ENCODE assay signal across 11 mouse cellular contexts in the genomic region with DNA sequence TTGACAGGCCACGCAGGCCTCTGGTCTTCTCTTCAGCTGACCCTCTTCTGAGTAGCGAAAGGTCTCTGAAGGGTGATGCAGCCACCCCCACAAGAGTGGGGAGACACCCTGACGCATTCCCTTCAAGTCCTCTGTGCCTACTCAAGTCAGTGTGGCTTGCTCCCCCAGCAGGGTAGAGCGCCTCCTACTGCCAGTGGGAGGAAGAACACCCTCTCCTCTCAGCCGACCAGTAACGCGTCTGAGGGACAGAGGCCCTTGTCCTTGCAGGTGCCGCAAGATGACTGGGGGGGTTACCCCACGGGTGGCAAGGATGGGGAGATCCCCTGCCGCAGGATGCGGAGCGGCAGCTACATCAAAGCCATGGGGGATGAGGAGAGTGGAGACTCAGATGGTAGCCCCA. TPM values are rescaled to one million over a fixed set of nuclear protein-coding genes. Genes with fewer than 3 reads are reported as not detected.
A peak's percentile ranks its signal among the peaks of the same experiment; 100 is the strongest.
DNase-seq lines count a peak whose midpoint lies in the region; ATAC-seq and TF ChIP-seq lines count a peak whose summit lies in the region.
"Had no signal": no experiment of that assay in that cellular context is flagged by ENCODE, and none has a peak within 500 bp of the region (broad histone marks: within the 10 kb centered on the region; RNA-seq: fewer than 3 reads in every experiment).

No protein-coding gene starts in this region.

- H3K4me3 ChIP-seq in heart, adult 2 months: no peak overlapping the region
- H3K4me3 ChIP-seq in midbrain, embryonic 11.5 days (ENCODE audit: low read depth, low read length): no peak overlapping the region
- no peak overlapping the region for H3K4me3 ChIP-seq in midbrain, embryonic 15.5 days
- peak overlapping the region; percentile 65 to 69 for H3K4me3 ChIP-seq in ES-E14 (ENCODE audit: insufficient read depth in 1 of 2, low read depth in 1 of 2, low read length in 2 of 2, poor library complexity in 1 of 2, severe bottlenecking in 1 of 2)
- H3K4me3 ChIP-seq in olfactory bulb, adult 2 months (ENCODE audit: insufficient read depth, low read depth, low read length): no peak overlapping the region
- H3K4me3 ChIP-seq: forebrain, embryonic 15.5 days; megakaryocyte, embryonic 14.5 days had no signal

- 73% methylated on average over 12 of the region's 12 CpGs for WGBS in heart, adult 2 months
- 49% methylated on average over 12 of the region's 12 CpGs for WGBS in midbrain, embryonic 11.5 days
- WGBS in midbrain, embryonic 15.5 days: 59% methylated on average over 12 of the region's 12 CpGs
- WGBS in olfactory bulb, adult 2 months: 59% methylated on average over 12 of the region's 12 CpGs

- no peak for TF ChIP-seq POLR2A in heart, adult 2 months (IDR thresholded peaks at IDR 0.05; ENCODE audit: insufficient read depth, low read depth, low read length)
- no peak for TF ChIP-seq POLR2A in olfactory bulb, adult 2 months (IDR thresholded peaks at IDR 0.05; ENCODE audit: insufficient read depth, low read depth, low read length)

- ATAC-seq in midbrain, embryonic 11.5 days (ENCODE audit: low FRiP score): peak; percentile 42; the same call in 1 of the 2 replicates
- no peak for ATAC-seq in midbrain, embryonic 15.5 days (replicated peaks)
- ATAC-seq: forebrain, embryonic 15.5 days had no signal

- no peak for TF ChIP-seq EP300 in heart, adult 2 months (IDR thresholded peaks at IDR 0.05; ENCODE audit: insufficient read depth, low read depth, low read length)

- no peaks in the 10 kb centered on the region for H3K27me3 ChIP-seq in heart, adult 2 months (ENCODE audit: control insufficient read depth, insufficient read depth, low read length)
- no peaks in the 10 kb centered on the region for H3K27me3 ChIP-seq in midbrain, embryonic 11.5 days (ENCODE audit: control insufficient read depth, insufficient read depth, low read length)
- H3K27me3 ChIP-seq in midbrain, embryonic 15.5 days (replicated peaks): no peaks in the 10 kb centered on the region
- H3K27me3 ChIP-seq: forebrain, embryonic 15.5 days had no signal

- peak; percentile 24 for TF ChIP-seq CTCF in heart, adult 2 months (IDR thresholded peaks at IDR 0.05)
- TF ChIP-seq CTCF in olfactory bulb, adult 2 months (IDR thresholded peaks at IDR 0.05; ENCODE audit: insufficient read depth, low read depth, low read length): peak; percentile 54

- H3K9me3 ChIP-seq in midbrain, embryonic 11.5 days (ENCODE audit: control insufficient read depth, low read length): no peaks in the 10 kb centered on the region
- no peaks in the 10 kb centered on the region for H3K9me3 ChIP-seq in midbrain, embryonic 15.5 days
- no peaks in the 10 kb centered on the region for H3K9me3 ChIP-seq in ES-E14 (ENCODE audit: control insufficient read depth, insufficient read depth, low read depth, low read length)
- H3K9me3 ChIP-seq: forebrain, embryonic 15.5 days; megakaryocyte, embryonic 14.5 days had no signal

- H3K9ac ChIP-seq in heart, adult 2 months (ENCODE audit: low read depth, low read length): no peak overlapping the region
- no peak overlapping the region for H3K9ac ChIP-seq in midbrain, embryonic 11.5 days (ENCODE audit: low read length)
- H3K9ac ChIP-seq in midbrain, embryonic 15.5 days: no peak overlapping the region
- H3K9ac ChIP-seq in ES-E14 (ENCODE audit: insufficient read depth, low read depth, low read length, poor library complexity, severe bottlenecking): peak overlapping the region; percentile 80
- H3K9ac ChIP-seq: forebrain, embryonic 15.5 days had no signal

- peaks cover 6% of the 10 kb centered on the region for H3K4me1 ChIP-seq in heart, adult 2 months (ENCODE audit: control insufficient read depth, insufficient read depth, low read length)
- H3K4me1 ChIP-seq in midbrain, embryonic 11.5 days (ENCODE audit: control insufficient read depth, insufficient read depth, low read length): peaks cover 3% of the 10 kb centered on the region
- H3K4me1 ChIP-seq in midbrain, embryonic 15.5 days: peaks cover 3% of the 10 kb centered on the region; the same call in 1 of the 2 replicates
- peaks cover 14 to 28% of the 10 kb centered on the region in 2 experiments for H3K4me1 ChIP-seq in ES-E14 (ENCODE audit: control insufficient read depth in 2 of 2, insufficient read depth in 2 of 2, low read length in 2 of 2, poor library complexity in 1 of 2)
- H3K4me1 ChIP-seq in olfactory bulb, adult 2 months (ENCODE audit: control insufficient read depth, insufficient read depth, low read length): peaks cover 62% of the 10 kb centered on the region
- H3K4me1 ChIP-seq: forebrain, embryonic 15.5 days; megakaryocyte, embryonic 14.5 days had no signal

- H3K79me2 ChIP-seq in heart, adult 2 months (replicated peaks; ENCODE audit: control insufficient read depth, insufficient read depth, low read length): no peaks in the 10 kb centered on the region

- DNase-seq in heart, adult 2 months: no peak
- no peak for DNase-seq in heart, postnatal 14 days
- DNase-seq in midbrain, embryonic 11.5 days (ENCODE audit: low spot score, missing footprints): peak; percentile 72
- DNase-seq in ES-E14 (ENCODE audit: low read depth, low spot score): no peak
- DNase-seq in right cerebral cortex, postnatal 25 days: no peak
- DNase-seq in embryo, embryonic 10.5 days (ENCODE audit: low spot score): no peak
- DNase-seq: left cerebral cortex, postnatal 4 days had no signal

- H3K36me3 ChIP-seq in heart, adult 2 months (ENCODE audit: control insufficient read depth, insufficient read depth, low read length): no peaks in the 10 kb centered on the region; the same call in 1 of the 2 replicates
- H3K36me3 ChIP-seq in midbrain, embryonic 11.5 days (ENCODE audit: control insufficient read depth, insufficient read depth, low read length): no peaks in the 10 kb centered on the region
- peaks cover 2% of the 10 kb centered on the region; the same call in 1 of the 2 replicates for H3K36me3 ChIP-seq in midbrain, embryonic 15.5 days (replicated peaks)
- H3K36me3 ChIP-seq in ES-E14 (ENCODE audit: control insufficient read depth, insufficient read depth, low read length, poor library complexity, severe bottlenecking): peaks cover 8% of the 10 kb centered on the region; the same call in 1 of the 2 replicates
- H3K36me3 ChIP-seq: forebrain, embryonic 15.5 days had no signal

- intact Hi-C loops in heart, adult 2 months (cut with DNase I): no loop called here
- intact Hi-C loops in heart, postnatal 14 days (cut with DNase I): no loop called here

- in situ Hi-C loops in ES-E14 (cut with MboI; ENCODE audit: low sequenced_read_pairs in 2 of 2, unreplicated experiment in 2 of 2): no loop called here

- H3K4me2 ChIP-seq in midbrain, embryonic 11.5 days: no peak overlapping the region
- H3K4me2 ChIP-seq in midbrain, embryonic 15.5 days: no peak overlapping the region
- H3K4me2 ChIP-seq: forebrain, embryonic 15.5 days had no signal

- no peak overlapping the region for H3K27ac ChIP-seq in heart, adult 2 months
- H3K27ac ChIP-seq in midbrain, embryonic 11.5 days (ENCODE audit: low read depth, low read length): no peak overlapping the region
- no peak overlapping the region for H3K27ac ChIP-seq in midbrain, embryonic 15.5 days
- H3K27ac ChIP-seq in ES-E14 (ENCODE audit: insufficient read depth, low read depth, low read length, poor library complexity, severe bottlenecking): peak overlapping the region; percentile 65
- peak overlapping the region; percentile 81 for H3K27ac ChIP-seq in olfactory bulb, adult 2 months (ENCODE audit: insufficient read depth, low read depth, low read length)
- H3K27ac ChIP-seq: forebrain, embryonic 15.5 days had no signal

TF ChIP-seq in ES-E14, 5 proteins besides CTCF, POLR2A, EP300 and RAD21:
- TF ChIP-seq CHD2 (IDR thresholded peaks at IDR 0.05; ENCODE audit: low read depth, low read length) (no peak), MAFK (IDR thresholded peaks at IDR 0.05; ENCODE audit: insufficient read depth, low read depth, low read length) (no peak), ZNF384 (IDR thresholded peaks at IDR 0.05; ENCODE audit: low read depth, low read length) (no peak), ZC3H11A (IDR thresholded peaks at IDR 0.05; ENCODE audit: borderline replicate concordance, low read depth, low read length) (peak; percentile 8; the same call in 1 of the 2 replicates), HCFC1 (IDR thresholded peaks at IDR 0.05; ENCODE audit: borderline replicate concordance, insufficient read depth, low read length) (no peak)

RNA-seq across cellular contexts. Expression of a gene that starts 30.4 kb away (rescaled TPM):
- under 1 TPM; 0.20 to 0.21 TPM for total RNA-seq in heart, adult 2 months (2021)
- 0.09 and 0.21 TPM in 2 replicates for polyA plus RNA-seq in heart, adult 2 months (2012; rRNA removed)
- total RNA-seq in heart, postnatal 14 days (2021): under 1 TPM; 0.26 to 0.29 TPM
- polyA plus RNA-seq in midbrain, embryonic 11.5 days (2014; fragmentation: Nextera tagmentation; extraction: Ambion mirVana): 4.0 and 4.4 TPM in 2 replicates
- polyA plus RNA-seq in midbrain, embryonic 15.5 days (2015; fragmentation: Nextera tagmentation; extraction: Ambion mirVana): 23.0 and 24.7 TPM in 2 replicates
- total RNA-seq in ES-E14 (2012; rRNA removed): 8.8 and 14.1 TPM in 2 replicates
- polyA plus RNA-seq in olfactory bulb, adult 2 months (2012; ENCODE audit: insufficient read depth, insufficient read length, low replicate concordance, missing spikeins): not detected in 2 replicates

RNA-seq across cellular contexts. Expression of a gene that starts 44.2 kb away (rescaled TPM):
- 10 to 100 TPM; 50.3 to 51.6 TPM for total RNA-seq in heart, adult 2 months (2021)
- 43.3 and 47.7 TPM in 2 replicates for polyA plus RNA-seq in heart, adult 2 months (2012; rRNA removed)
- 10 to 100 TPM; 43.1 to 43.5 TPM for total RNA-seq in heart, postnatal 14 days (2021)
- polyA plus RNA-seq in midbrain, embryonic 11.5 days (2014; fragmentation: Nextera tagmentation; extraction: Ambion mirVana): 54.5 and 60.0 TPM in 2 replicates
- 43.5 and 49.1 TPM in 2 replicates for polyA plus RNA-seq in midbrain, embryonic 15.5 days (2015; fragmentation: Nextera tagmentation; extraction: Ambion mirVana)
- 50.2 and 72.6 TPM in 2 replicates for total RNA-seq in ES-E14 (2012; rRNA removed)
- not detected in 2 replicates for polyA plus RNA-seq in olfactory bulb, adult 2 months (2012; ENCODE audit: insufficient read depth, insufficient read length, low replicate concordance, missing spikeins)

Comparison
In these comparisons a context has a peak if more than half of its experiments do, and no peak if none do; other contexts are left out.
1. H3K27ac ChIP-seq: peak in ES-E14 (single experiment) and olfactory bulb, adult 2 months (single experiment); none in heart, adult 2 months (single experiment), midbrain, embryonic 11.5 days (single experiment) and midbrain, embryonic 15.5 days (single experiment).
2. H3K4me3 ChIP-seq: peak in ES-E14 (2 of 2); none in heart, adult 2 months (single experiment), midbrain, embryonic 11.5 days (single experiment), midbrain, embryonic 15.5 days (single experiment) and olfactory bulb, adult 2 months (single experiment).
3. RNA of a gene that starts 44.2 kb away (polyA plus RNA-seq): 54.5 to 60.0 TPM in midbrain, embryonic 11.5 days, 43.5 to 49.1 TPM in midbrain, embryonic 15.5 days and 43.3 to 47.7 TPM in heart, adult 2 months; not detected in olfactory bulb, adult 2 months; every median in the first group is over 10 times any median in the second.